Comparison of ENCODE assay signal across 8 mouse cellular contexts in genomic region chr17:12991635-12992358, GRCm38 (mm10). TPM values are rescaled to one million over a fixed set of nuclear protein-coding genes. Genes with fewer than 3 reads are reported as not detected.
DNase-seq lines count a peak whose midpoint lies in the region; ATAC-seq lines count a peak whose summit lies in the region.

No protein-coding gene starts in this region.

- peak; percentile 81 for DNase-seq in adipocyte (ENCODE audit: low spot score)
- peak; percentile 70 for DNase-seq in embryo, embryonic 10 days (ENCODE audit: low spot score)
- peak; percentile 90 for DNase-seq in gastrocnemius, postnatal 10 days
- DNase-seq in left cerebral cortex, postnatal 10 days (ENCODE audit: extremely low spot score in 1 of 2, low spot score in 2 of 2) = peak; percentile 69 to 93
- DNase-seq in right cerebral cortex, postnatal 10 days (ENCODE audit: low spot score in 2 of 2) = peak; percentile 88 to 90
- DNase-seq in urinary bladder, postnatal 14 days (ENCODE audit: low spot score) = peak; percentile 90

- peak; percentile 61 for ATAC-seq in inflammation-experienced regulatory T-cells, adult 6 months
- peak; percentile 53 for ATAC-seq in megakaryocyte progenitor cell, adult 5-6 weeks (replicated peaks; ENCODE audit: poor library complexity)

- intact Hi-C loops in left cerebral cortex, postnatal 10 days (cut with DNase I) = loop anchor here (5.0 to 10.0 kb wide), 2 partner anchors 114 to 197 kb away; partner anchors contain the start of gene Mrgprh

RNA-seq across cellular contexts. Expression of gene Wtap, which starts 2.2 kb away (rescaled TPM):
- 10 to 100 TPM; 35.3 to 42.6 TPM for total RNA-seq in gastrocnemius, postnatal 10 days (2021)
- polyA plus RNA-seq in inflammation-experienced regulatory T-cells, adult 6 months (2017; shearing (Covaris generic)) = 100 to 1,000 TPM; 115 to 197 (median 137) TPM
- total RNA-seq in left cerebral cortex, postnatal 10 days (2021) = 10 to 100 TPM; 63.3 to 65.8 TPM
- 115 TPM in 2 replicates for total RNA-seq in megakaryocyte progenitor cell, adult 5-6 weeks (2015)
- 274 and 365 TPM in 2 replicates for total RNA-seq in megakaryocyte progenitor cell, adult 5-6 weeks (2017)

RNA-seq across cellular contexts. Expression of gene Sod2, which starts 14.8 kb away (rescaled TPM):
- total RNA-seq in gastrocnemius, postnatal 10 days (2021) = 100 to 1,000 TPM; 245 to 294 TPM
- 10 to 100 TPM; 58.1 to 60.8 (median 59.0) TPM for polyA plus RNA-seq in inflammation-experienced regulatory T-cells, adult 6 months (2017; shearing (Covaris generic))
- 100 to 1,000 TPM; 227 to 240 TPM for total RNA-seq in left cerebral cortex, postnatal 10 days (2021)
- 118 and 119 TPM in 2 replicates for total RNA-seq in megakaryocyte progenitor cell, adult 5-6 weeks (2015)
- 69.0 and 77.7 TPM in 2 replicates for total RNA-seq in megakaryocyte progenitor cell, adult 5-6 weeks (2017)

RNA-seq across cellular contexts. Expression of gene Acat2, which starts 31.2 kb away (rescaled TPM):
- total RNA-seq in gastrocnemius, postnatal 10 days (2021) = 10 to 100 TPM; 11.8 to 12.0 TPM
- polyA plus RNA-seq in inflammation-experienced regulatory T-cells, adult 6 months (2017; shearing (Covaris generic)) = 10 to 100 TPM; 43.9 to 61.5 (median 48.0) TPM
- total RNA-seq in left cerebral cortex, postnatal 10 days (2021) = 100 to 1,000 TPM; 112 to 115 TPM
- total RNA-seq in megakaryocyte progenitor cell, adult 5-6 weeks (2015) = 16.4 and 18.1 TPM in 2 replicates
- total RNA-seq in megakaryocyte progenitor cell, adult 5-6 weeks (2017) = 14.7 and 16.7 TPM in 2 replicates

RNA-seq across cellular contexts. Expression of gene Acat3, which starts 51.4 kb away (rescaled TPM):
- total RNA-seq in gastrocnemius, postnatal 10 days (2021) = under 1 TPM in 1 of 2 experiments, not detected in 1; 0.33 TPM
- polyA plus RNA-seq in inflammation-experienced regulatory T-cells, adult 6 months (2017; shearing (Covaris generic)) = 1 to 10 TPM in 1 of 3 experiments, under 1 TPM in 2; 0.67 to 1.2 (median 0.71) TPM
- total RNA-seq in left cerebral cortex, postnatal 10 days (2021) = 1 to 10 TPM; 2.0 to 3.5 TPM
- 0.07 TPM in 1 of 2 replicates, not detected in the other for total RNA-seq in megakaryocyte progenitor cell, adult 5-6 weeks (2015)
- total RNA-seq in megakaryocyte progenitor cell, adult 5-6 weeks (2017) = 0.30 and 0.54 TPM in 2 replicates

Comparison
In these comparisons a context has a peak if more than half of its experiments do, and no peak if none do; other contexts are left out.
1. Peak in every context shown above with its lines: DNase-seq and ATAC-seq.
2. RNA of gene Acat2, which starts 31.2 kb away (total RNA-seq): 112 to 115 TPM in left cerebral cortex, postnatal 10 days; 14.7 to 18.1 TPM in megakaryocyte progenitor cell, adult 5-6 weeks and 11.8 to 12.0 TPM in gastrocnemius, postnatal 10 days; every median in the first group is over 4 times any median in the second.